Mouse (Mus musculus) embryo, embryonic 10.5 days (tissue): Measurements from ENCODE around the gene Fam49a.

ENCODE experiments used
- DNase-seq: peaks from one replicate; pipeline ENCODE4 v3.0.0-alpha.2; 2015; ENCODE audit warnings: low spot score

Fam49a gene

DNA sequence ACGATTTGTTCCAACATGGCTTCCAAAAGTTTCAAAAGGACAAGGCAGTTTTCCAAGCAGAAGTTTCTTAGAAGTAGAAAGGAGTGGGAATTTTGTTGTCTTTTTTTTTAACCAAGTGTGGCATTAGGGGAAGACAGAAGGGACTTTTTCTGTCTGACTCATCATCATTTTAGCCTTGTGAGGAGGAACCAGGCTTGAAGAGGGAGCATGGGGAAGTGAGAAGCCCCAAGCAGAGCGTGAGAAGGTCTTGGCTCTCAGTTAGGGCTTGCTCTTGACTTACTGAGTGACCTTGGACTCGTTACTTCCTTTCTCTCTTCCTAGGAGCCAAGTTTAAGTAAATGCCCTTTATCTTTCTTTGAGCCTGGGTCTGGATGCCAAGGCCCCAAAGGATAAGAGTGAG is 8.6 kb downstream of the Fam49a start:
- no peak for DNase-seq

DNA sequence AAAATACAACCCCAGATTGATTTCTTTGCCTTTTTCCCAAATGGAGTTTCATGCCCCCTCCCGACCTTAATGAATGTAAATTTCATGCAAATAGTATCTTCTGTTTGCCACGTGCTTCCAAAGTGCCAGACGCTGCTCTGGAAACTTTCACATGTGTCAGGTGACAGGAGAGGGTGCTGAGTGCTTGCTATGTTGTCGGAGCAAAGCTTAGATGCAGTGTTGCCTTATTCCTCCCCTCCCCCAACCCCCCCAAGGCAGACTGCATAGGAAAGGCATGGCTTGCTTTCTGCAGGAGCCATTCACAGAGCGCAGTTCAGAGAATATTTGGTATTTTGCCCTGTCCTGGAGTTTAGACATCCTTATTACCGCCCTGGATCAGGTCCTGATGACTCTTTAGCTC is 12.2 kb downstream of the Fam49a start:
- peak; percentile 41 for DNase-seq

DNA sequence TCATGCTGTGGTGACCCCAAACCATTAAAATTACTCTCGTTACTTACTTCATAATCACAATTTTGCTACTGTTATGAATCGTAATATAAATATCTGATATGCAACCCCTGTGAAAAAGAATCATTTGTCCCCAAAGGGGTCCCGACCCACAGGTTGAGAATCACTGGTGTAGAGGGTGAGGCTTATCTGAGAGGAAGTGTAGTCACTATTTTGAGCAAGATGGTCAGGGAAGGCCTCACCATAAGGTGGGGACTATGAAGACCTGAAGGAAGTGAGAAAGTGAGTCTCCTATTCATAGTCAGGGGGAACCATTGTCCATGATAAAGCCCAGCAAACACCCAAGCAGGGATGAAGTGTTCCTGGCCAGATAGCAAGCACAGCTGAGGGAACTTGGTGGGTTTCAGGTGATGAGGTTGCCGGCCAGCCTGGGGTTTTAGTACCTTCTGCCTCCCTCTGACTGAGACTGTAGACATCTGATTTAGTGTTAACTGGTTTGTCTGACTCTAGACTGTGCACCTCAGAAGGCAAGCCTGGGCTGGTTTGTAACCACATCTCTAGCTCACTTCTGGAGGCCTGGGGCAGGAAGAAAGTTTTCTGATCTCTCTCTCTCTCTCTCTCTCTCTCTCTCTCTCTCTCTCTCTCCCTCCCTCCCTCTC is 13.3 kb downstream of the Fam49a start:
- DNase-seq, result no peak

GRCm38 (mm10) chr12:12277741-12278463 is 16.0 kb downstream of the Fam49a start:
- DNase-seq, result no peak

GRCm38 (mm10) chr12:12278464-12278872 is 16.5 kb downstream of the Fam49a start:
- peak; percentile 10 for DNase-seq

- no peak for DNase-seq
Measured at GRCm38 (mm10) chr12:12283702-12284288, 21.9 kb downstream of the Fam49a start.

DNA sequence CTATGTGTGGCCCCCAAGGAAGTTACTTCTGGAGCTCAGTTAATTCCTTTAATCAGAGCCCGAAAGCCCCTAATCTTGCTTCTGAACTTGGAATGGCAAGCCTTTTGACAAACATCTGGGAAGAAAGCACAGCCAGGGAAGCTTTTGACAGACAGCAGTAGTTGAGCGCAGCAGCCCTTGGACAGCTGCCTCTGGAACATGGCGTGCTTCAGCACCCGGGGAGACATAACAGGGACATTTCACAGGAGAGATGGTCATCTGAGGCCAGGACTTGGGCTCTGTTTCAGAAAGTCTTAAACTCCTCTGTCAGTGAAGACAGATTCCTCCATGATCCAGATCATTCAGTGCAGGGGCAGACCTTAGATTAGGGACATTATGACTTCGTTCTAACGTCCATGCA is 22.6 kb downstream of the Fam49a start:
- DNase-seq, result no peak

DNA sequence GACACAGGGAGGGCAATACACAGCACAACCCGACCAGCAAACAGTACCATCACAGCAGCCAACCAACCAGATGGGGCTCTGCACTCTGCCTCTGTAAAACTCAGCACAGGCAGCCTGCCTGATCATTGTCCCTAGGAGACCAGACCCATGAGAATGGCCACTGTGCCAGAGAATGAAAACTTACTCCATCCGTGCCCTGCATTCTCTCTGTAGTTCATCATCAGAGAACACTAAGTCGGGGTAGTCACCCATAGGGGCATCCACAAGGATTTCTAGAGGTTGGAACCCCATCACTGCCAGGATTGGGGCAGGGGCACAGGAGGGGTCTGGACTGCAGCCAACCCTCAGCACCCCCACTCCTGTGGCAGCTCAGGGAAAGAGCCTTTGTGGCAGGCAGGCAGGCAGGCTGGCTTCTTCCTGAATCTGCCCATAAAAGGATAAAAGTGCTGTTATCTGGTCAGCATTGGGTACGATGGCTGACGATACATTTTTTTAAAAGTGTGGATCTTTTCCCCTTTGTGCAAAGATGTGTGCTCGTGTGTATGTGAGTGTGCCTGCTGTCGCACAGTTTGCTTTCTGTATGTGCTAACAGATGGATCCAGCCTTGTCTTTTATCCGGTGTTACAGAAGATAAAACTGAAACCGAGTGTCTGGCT is 25.3 kb downstream of the Fam49a start:
- DNase-seq, result peak; percentile 6

DNA sequence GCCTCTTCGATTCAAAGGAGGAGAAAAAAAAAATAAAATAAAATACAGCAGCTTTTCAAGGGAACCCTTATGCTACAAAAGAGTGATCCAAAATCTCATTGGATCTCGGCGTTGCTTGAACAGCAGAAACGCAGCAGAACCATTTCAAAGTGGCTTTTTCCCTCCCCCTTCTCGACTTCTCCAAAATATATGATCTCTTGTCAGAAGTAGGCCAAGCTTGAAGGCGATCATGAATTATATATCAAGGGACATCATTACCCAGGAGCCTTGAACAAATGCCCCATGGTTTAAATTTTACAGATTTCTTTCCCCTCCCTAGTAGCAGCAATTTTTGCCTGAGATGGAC is 25.8 kb downstream of the Fam49a start:
- DNase-seq, result no peak

DNA sequence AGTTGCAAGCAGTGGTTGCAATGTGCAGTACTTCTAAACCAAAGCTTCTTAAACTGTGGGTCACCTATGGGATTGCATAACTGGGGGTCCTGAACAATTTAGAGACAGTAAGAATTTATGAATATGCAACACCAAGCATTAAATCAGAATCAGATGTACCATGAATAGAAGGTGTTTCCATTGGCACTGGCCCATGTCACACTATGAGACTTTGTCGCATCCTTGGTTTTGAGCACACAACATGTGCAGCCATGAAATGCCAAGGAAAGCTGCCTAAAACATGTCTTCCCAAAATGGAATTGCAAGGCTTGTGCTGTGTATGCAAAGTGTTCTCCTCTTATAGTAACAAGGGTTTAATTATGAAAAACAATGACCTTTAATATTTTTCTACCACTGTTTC is 26.6 kb downstream of the Fam49a start:
- DNase-seq, result no peak

DNA sequence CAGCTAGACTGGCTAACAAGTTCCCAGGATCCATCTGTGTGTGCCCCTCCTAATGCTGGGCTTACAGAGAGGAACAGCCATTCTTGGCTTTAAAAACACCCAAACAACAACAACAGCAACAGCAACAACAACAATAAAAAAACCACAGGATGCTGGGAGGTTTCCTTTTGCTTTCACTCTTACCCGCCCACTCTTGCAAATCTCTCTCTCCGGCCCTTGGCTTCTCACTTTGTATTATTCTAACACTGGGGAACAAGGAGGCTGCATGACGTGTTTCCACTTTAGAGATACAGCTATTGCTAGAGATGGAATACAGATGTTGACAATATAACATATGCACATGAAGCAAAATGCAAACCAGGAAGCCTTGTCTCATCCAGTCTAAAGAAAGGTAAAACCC is 27.7 kb downstream of the Fam49a start:
- DNase-seq, result no peak

DNA sequence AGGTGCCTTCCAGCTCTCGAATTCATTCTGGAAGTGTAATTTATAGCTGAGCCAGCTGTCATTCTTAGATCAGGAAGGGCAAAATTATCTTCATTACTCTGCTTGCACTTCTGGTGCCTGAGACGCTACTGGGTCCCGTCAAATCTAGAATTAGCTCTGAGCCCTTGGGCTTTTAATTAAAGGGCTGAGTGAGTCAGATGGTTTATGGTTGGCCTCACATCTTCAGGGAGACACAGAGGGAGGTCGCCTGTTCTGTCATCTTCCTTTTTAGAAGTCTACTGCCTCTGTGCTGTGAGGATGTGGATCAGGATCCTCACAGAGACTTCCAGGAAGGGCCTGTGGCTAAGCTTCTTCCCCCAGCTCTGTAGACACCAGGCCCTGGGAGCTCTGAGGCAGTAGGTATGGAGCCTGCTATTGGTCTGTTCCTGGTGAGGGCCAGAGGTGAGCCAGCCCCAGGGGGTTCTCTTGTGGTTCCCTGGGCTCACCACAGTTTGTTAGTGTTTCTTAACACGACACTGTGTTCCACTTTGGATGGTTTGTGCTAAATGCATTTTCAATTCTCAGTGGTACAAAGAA is 30.2 kb downstream of the Fam49a start:
- DNase-seq, result no peak

- no peak for DNase-seq
Measured at GRCm38 (mm10) chr12:12294380-12295171, 32.6 kb downstream of the Fam49a start.

DNA sequence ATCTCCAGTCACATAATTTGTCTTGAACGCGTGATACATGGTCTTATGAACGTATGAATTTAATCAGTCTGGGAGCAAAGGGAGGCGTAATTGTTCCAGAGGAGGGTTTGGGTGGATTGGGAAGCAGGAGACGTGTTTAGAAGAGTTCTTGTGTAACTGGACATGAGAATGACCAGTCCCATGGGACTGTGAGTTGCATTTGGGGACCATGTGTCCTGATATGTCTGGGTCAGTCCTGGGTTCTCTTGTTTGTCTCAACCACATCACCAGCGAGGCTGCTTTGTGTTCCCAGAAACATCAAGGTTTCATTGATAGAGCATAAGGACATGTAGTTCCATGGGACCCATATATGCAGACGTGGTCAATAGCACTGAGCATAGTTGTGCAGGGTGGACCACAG is 36.5 kb downstream of the Fam49a start:
- DNase-seq, result no peak

DNA sequence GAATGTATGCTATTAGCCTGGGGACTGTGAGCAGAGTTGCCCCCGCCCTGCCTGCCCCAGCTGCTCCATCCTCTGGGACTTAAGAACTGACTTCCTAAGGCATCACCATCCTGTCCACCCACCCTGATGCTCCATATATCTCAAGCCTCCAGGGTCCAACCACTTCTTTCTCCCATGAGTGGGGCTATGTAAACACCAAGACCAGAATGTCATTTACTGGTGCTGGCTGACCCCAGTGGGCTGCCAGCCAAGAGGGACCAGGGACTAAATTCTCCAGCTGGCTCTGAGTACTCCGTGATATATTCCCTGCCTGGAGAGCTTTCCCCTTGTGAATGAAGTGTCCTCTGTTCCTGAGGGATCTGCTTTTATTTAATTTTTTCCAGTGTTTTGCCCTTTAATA is 37.4 kb downstream of the Fam49a start:
- DNase-seq, result no peak

GRCm38 (mm10) chr12:12301149-12301548 is 39.2 kb downstream of the Fam49a start:
- no peak for DNase-seq

GRCm38 (mm10) chr12:12301815-12302214 is 39.9 kb downstream of the Fam49a start:
- DNase-seq, result no peak

GRCm38 (mm10) chr12:12306214-12306613 is 44.3 kb downstream of the Fam49a start:
- DNase-seq, result no peak

GRCm38 (mm10) chr12:12306814-12307213 is 44.9 kb downstream of the Fam49a start:
- no peak for DNase-seq

GRCm38 (mm10) chr12:12307245-12307644 is 45.3 kb downstream of the Fam49a start:
- no peak for DNase-seq

GRCm38 (mm10) chr12:12313437-12313836 is 51.5 kb downstream of the Fam49a start:
- DNase-seq, result peak; percentile 44

DNA sequence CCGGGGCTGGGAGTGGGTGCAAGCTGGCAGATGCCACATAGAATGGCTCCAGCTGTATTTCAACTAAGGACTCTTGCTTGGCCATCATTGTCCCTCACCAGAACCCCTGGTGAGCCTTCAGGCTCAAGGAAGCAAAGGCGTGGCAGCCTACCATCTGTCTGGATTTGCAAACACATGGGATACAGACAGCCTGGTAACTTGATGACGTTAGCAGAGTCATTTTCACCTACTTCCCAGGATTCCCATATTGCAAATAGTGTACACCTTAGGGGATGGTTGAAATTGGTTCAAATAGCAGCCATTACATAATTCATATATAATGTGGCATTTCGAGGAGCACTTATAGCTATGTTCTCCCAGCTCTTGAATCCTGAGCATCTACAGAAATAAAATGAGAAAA is 52.0 kb downstream of the Fam49a start:
- no peak for DNase-seq
